Mouse (Mus musculus) myocyte (in vitro differentiated cells): ENCODE measurements around the gene Tmeff2. TPM values are rescaled to one million over a fixed set of nuclear protein-coding genes. Genes with fewer than 3 reads are reported as not detected.

Experiments
- H3K27me3 ChIP-seq: one replicate; pipeline ENCODE4 v1.6.1; 2011; ENCODE audit not compliant: control insufficient read depth, insufficient read depth, insufficient read length
- H3K36me3 ChIP-seq: one replicate; pipeline ENCODE4 v1.6.1; 2011; ENCODE audit not compliant: control insufficient read depth, insufficient read depth
- H3K4me2 ChIP-seq: one replicate; pipeline ENCODE4 v1.6.1; 2011; ENCODE audit warnings: low read depth, control low read depth
- H3K4me3 ChIP-seq: one replicate; pipeline ENCODE4 v1.5.1; 2011; ENCODE audit warnings: mild to moderate bottlenecking, control low read depth, moderate library complexity
- H3K79me2 ChIP-seq: one replicate; pipeline ENCODE4 v1.6.1; 2011; ENCODE audit not compliant: control insufficient read depth, insufficient read depth
- H3ac ChIP-seq: one replicate; pipeline ENCODE4 v1.6.1; 2011; ENCODE audit not compliant: control insufficient read depth, insufficient read length
- CEBPB ChIP-seq: IDR thresholded peaks from 2 replicates; pipeline ENCODE4 v1.6.1; 2011; ENCODE audit warnings: mild to moderate bottlenecking, moderate library complexity; ENCODE audit not compliant: poor library complexity, insufficient read depth, severe bottlenecking
- E2F4 ChIP-seq: IDR thresholded peaks from one replicate; pipeline ENCODE4 v1.6.1; 2011; ENCODE audit warnings: mild to moderate bottlenecking, control low read depth, moderate library complexity; ENCODE audit not compliant: insufficient read depth
- MAX ChIP-seq: IDR thresholded peaks from one replicate; pipeline ENCODE4 v1.6.1; 2011; ENCODE audit warnings: low read depth, mild to moderate bottlenecking, control low read depth
- MYOD1 ChIP-seq, 3 experiments: IDR thresholded peaks; one replicate each; pipeline ENCODE4 v1.6.1; 2011; ENCODE audit warnings: control low read depth in 2 of 3, low read depth in 2 of 3, mild to moderate bottlenecking in 2 of 3, moderate library complexity in 1 of 3; ENCODE audit not compliant: insufficient read length in 2 of 3, control insufficient read depth in 1 of 3
- MYOG ChIP-seq, 3 experiments: IDR thresholded peaks; one replicate each; pipeline ENCODE4 v1.6.1; 2011; ENCODE audit warnings: control low read depth in 2 of 3, low read depth in 2 of 3, mild to moderate bottlenecking in 2 of 3; ENCODE audit not compliant: insufficient read length in 2 of 3, control insufficient read depth in 1 of 3, insufficient read depth in 1 of 3
- POLR2A ChIP-seq: IDR thresholded peaks from one replicate; pipeline ENCODE4 v1.6.1; 2011; ENCODE audit warnings: low read depth, mild to moderate bottlenecking, control low read depth, moderate library complexity; ENCODE audit not compliant: insufficient read length
- POLR2AphosphoS2 ChIP-seq: IDR thresholded peaks from one replicate; pipeline ENCODE4 v1.6.1; 2011; ENCODE audit warnings: low read depth, control low read depth; ENCODE audit not compliant: insufficient read length
- REST ChIP-seq: IDR thresholded peaks from one replicate; pipeline ENCODE4 v1.6.1; 2011; ENCODE audit warnings: mild to moderate bottlenecking, control low read depth, moderate library complexity; ENCODE audit not compliant: insufficient read depth, insufficient read length
- SRF ChIP-seq: IDR thresholded peaks from one replicate; pipeline ENCODE4 v1.6.1; 2011; ENCODE audit warnings: low read depth; ENCODE audit not compliant: control insufficient read depth, insufficient read length
- TCF12 ChIP-seq: IDR thresholded peaks from one replicate; pipeline ENCODE4 v1.6.1; 2011; ENCODE audit warnings: mild to moderate bottlenecking, control low read depth; ENCODE audit not compliant: poor library complexity, insufficient read depth, severe bottlenecking
- TCF3 ChIP-seq: IDR thresholded peaks from one replicate; pipeline ENCODE4 v1.6.1; 2011; ENCODE audit warnings: low read depth, control low read depth; ENCODE audit not compliant: insufficient read length
- USF1 ChIP-seq: IDR thresholded peaks from one replicate; pipeline ENCODE4 v1.6.1; 2011; ENCODE audit warnings: low read depth, mild to moderate bottlenecking, control low read depth, moderate library complexity
- polyA plus RNA-seq: library from polyadenylated mRNA; unstranded; fragments of >200 nt; fragmentation: generic; extraction: Trizol; gene quantifications from one replicate; pipeline ENCODE4 v1.2.1, GENCODE M21; 2012; ENCODE audit warnings: missing spikeins

Tmeff2 gene
- polyA plus RNA-seq, 1 experiment, result 5.1 TPM

DNA sequence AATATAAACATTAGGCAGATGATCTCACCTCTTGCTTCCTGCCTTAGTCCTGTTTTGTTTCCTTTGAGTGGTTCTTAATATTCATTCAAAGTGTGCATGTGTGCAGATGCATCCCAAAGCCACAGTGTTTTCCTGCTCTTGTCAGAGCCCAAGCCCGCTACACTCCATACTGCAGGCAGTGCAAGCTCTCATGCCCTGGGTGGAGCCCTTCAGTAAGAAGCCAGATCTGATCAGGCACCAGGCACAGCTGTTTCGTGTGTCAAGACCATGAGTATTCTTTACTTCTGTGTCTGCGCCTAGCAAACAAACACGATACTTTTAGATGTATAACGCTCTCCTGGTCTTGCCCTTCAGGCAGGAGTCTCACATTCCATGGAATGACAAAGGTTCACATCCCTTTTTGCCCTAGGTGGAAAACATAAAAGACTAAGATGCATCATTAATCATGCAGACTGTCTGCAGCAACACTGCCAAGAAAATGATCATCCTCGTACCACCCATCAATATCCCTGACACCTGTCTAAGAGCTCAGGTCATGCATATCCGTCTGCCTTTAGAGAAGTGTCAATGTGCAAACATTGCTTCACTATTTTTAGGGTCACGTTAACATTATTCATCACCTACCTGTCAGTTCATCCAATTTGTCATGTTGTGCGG lies 248.2 kb downstream of the Tmeff2 start:
- H3ac ChIP-seq, result no peak overlapping the region
- H3K4me2 ChIP-seq, result no peak overlapping the region
- no peaks in the 10 kb centered on the region for H3K36me3 ChIP-seq
- H3K27me3 ChIP-seq, result no peaks in the 10 kb centered on the region
- TF ChIP-seq POLR2AphosphoS2 (no peak), MYOD1 (IDR thresholded peaks at IDR 0.05; ENCODE audit: control insufficient read depth in 1 of 3, insufficient read length in 2 of 3, low read depth in 2 of 3) (peak in 1 of 3 experiments; percentile 37), E2F4 (no peak), MYOG (IDR thresholded peaks at IDR 0.05; ENCODE audit: control insufficient read depth in 1 of 3, insufficient read depth in 1 of 3, insufficient read length in 2 of 3, low read depth in 2 of 3) (peak in 1 of 3 experiments; percentile 48), POLR2A (no peak), USF1 (no peak)
- no peak overlapping the region for H3K4me3 ChIP-seq
- no peaks in the 10 kb centered on the region for H3K79me2 ChIP-seq

DNA sequence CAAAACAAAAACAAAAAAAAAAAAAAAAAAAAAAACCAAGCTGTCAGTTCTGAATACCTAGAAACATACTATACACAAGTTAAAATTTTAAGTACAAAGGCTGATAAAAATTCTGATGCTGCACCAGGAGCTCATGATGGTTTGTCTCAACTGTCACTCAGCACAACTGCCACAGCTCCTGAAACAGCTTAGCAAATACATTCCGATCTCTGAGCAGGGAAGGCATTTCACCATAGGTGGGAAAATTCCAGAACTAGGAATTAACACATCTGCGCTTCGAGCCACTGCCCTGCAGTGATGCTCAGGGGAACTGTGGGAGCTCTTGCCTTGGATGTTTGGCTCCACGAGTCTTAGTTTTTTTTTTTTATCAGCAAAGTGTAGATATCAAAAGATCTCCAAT lies 249.0 kb downstream of the Tmeff2 start:
- no peak for TF ChIP-seq SRF
- TF ChIP-seq POLR2A, result no peak
- no peak for TF ChIP-seq REST
- no peak for TF ChIP-seq MYOG (IDR thresholded peaks at IDR 0.05; ENCODE audit: control insufficient read depth in 1 of 3, insufficient read depth in 1 of 3, insufficient read length in 2 of 3, low read depth in 2 of 3)
- TF ChIP-seq USF1, result no peak
- no peak for TF ChIP-seq POLR2AphosphoS2
- no peak for TF ChIP-seq TCF3
- no peak for TF ChIP-seq E2F4
- no peak for TF ChIP-seq MAX
- TF ChIP-seq MYOD1 (IDR thresholded peaks at IDR 0.05; ENCODE audit: control insufficient read depth in 1 of 3, insufficient read length in 2 of 3, low read depth in 2 of 3), result no peak
- TF ChIP-seq TCF12, result no peak
- TF ChIP-seq CEBPB, result no peak
- H3K4me3 ChIP-seq, result no peak overlapping the region
- no peak overlapping the region for H3ac ChIP-seq
- no peaks in the 10 kb centered on the region for H3K27me3 ChIP-seq
- H3K36me3 ChIP-seq, result no peaks in the 10 kb centered on the region
- H3K79me2 ChIP-seq, result no peaks in the 10 kb centered on the region
- H3K4me2 ChIP-seq, result no peak overlapping the region

DNA sequence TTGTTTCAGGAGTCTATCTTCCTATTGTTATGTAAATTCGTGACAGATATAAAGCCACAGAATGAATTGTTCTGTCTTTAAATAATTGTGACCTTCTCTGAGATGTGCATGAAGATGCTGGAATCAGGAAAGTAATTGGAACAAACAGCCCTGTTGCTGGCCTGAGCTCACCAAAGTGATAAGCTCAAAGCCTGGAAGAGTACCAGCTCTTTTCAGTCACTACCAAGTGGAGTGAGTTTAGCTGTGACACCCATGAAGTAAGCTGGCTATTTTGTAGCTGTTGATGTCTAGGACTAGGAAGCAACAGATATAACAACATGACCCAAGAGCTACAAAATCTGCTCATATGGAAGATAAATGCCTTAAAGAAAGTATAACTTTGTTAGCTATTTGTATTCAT lies 249.4 kb downstream of the Tmeff2 start:
- Histone ChIP-seq H3K27me3 (no peaks in the 10 kb centered on the region), H3K36me3 (no peaks in the 10 kb centered on the region), H3K4me2 (no peak overlapping the region), H3ac (no peak overlapping the region), H3K79me2 (no peaks in the 10 kb centered on the region), H3K4me3 (no peak overlapping the region)
- TF ChIP-seq MYOG (IDR thresholded peaks at IDR 0.05; ENCODE audit: control insufficient read depth in 1 of 3, insufficient read depth in 1 of 3, insufficient read length in 2 of 3, low read depth in 2 of 3), result no peak
- TF ChIP-seq POLR2AphosphoS2, result no peak
- no peak for TF ChIP-seq REST
- TF ChIP-seq MYOD1 (IDR thresholded peaks at IDR 0.05; ENCODE audit: control insufficient read depth in 1 of 3, insufficient read length in 2 of 3, low read depth in 2 of 3), result no peak
- no peak for TF ChIP-seq TCF12
- TF ChIP-seq POLR2A, result no peak
- TF ChIP-seq TCF3, result no peak
- TF ChIP-seq CEBPB, result no peak
- TF ChIP-seq USF1, result no peak

DNA sequence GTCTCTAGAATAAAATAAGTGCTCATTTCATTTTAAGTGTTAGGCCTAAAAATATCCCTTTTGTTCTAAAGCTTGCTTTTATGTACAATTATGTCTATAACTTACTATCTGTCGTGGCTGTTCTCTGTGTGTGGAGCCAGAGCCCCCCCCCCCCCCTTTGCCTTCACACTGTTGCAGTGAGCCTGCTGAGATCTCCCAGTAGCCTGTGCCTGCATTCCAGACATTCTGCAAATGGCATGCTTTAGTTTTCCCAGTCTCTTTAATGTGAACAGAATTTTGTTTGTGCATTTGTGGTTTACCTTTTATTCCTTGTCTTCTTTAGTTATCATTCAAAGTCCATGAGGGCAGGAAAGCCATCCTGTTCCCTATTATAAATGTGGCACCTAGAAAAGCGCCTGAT lies 251.6 kb downstream of the Tmeff2 start:
- TF ChIP-seq TCF12 (no peak), CEBPB (no peak), E2F4 (no peak), USF1 (no peak), REST (no peak), POLR2AphosphoS2 (no peak), MYOD1 (IDR thresholded peaks at IDR 0.05; ENCODE audit: control insufficient read depth in 1 of 3, insufficient read length in 2 of 3, low read depth in 2 of 3) (no peak), MAX (no peak), POLR2A (no peak), TCF3 (no peak)
- Histone ChIP-seq H3K4me2 (no peak overlapping the region), H3K36me3 (no peaks in the 10 kb centered on the region), H3ac (no peak overlapping the region), H3K79me2 (no peaks in the 10 kb centered on the region), H3K27me3 (no peaks in the 10 kb centered on the region), H3K4me3 (no peak overlapping the region)

DNA sequence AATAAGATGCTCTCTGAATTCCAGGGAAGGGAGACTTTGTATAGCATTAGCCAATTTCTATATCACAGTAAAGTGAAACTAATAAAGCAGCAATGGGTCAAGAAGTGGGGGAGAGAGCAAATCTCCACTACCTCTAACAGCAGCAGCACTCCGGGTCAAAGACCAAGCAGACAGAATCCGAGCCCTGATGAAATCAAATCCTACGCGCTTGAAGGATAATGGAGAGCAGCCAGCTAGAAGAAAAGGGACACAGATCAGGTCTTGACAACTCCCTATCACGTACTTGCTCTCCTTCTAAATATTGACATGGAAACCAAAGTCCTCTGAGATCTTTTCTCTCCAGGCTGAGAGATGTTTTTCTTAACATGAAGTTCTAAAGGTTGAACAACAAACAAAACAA lies 252.4 kb downstream of the Tmeff2 start:
- H3K4me2 ChIP-seq, result no peak overlapping the region

More for the DNA sequence above, 252.4 kb downstream of the Tmeff2 start:
- Histone ChIP-seq H3ac (no peak overlapping the region), H3K4me3 (no peak overlapping the region), H3K27me3 (no peaks in the 10 kb centered on the region), H3K36me3 (no peaks in the 10 kb centered on the region), H3K79me2 (no peaks in the 10 kb centered on the region)
- TF ChIP-seq TCF12, result no peak
- TF ChIP-seq MAX, result no peak
- no peak for TF ChIP-seq MYOG (IDR thresholded peaks at IDR 0.05; ENCODE audit: control insufficient read depth in 1 of 3, insufficient read depth in 1 of 3, insufficient read length in 2 of 3, low read depth in 2 of 3)
- TF ChIP-seq POLR2A, result no peak
- TF ChIP-seq REST, result no peak
- TF ChIP-seq E2F4, result no peak
- no peak for TF ChIP-seq CEBPB
- TF ChIP-seq TCF3, result no peak
- TF ChIP-seq SRF, result no peak
- TF ChIP-seq MYOD1 (IDR thresholded peaks at IDR 0.05; ENCODE audit: control insufficient read depth in 1 of 3, insufficient read length in 2 of 3, low read depth in 2 of 3), result no peak
- TF ChIP-seq POLR2AphosphoS2, result no peak
